Mouse (Mus musculus) hindbrain, embryonic 10.5 days (tissue): ENCODE measurements at regions not wholly inside any gene's neighbourhood (a gene's known extent, or its start where the extent isn't known, plus 50 kb on each side); places are given as distances from the start of the nearest gene placed in this dataset.
A peak's percentile ranks its signal among the peaks of the same experiment; 100 is the strongest.

Experiments
- DNase-seq: peaks from one replicate; pipeline ENCODE4 v3.0.0-alpha.2; 2017; ENCODE audit warnings: low spot score
- H3K27ac ChIP-seq: fragments of 300-500 bp; sonication (generic); 2 replicates; pipeline ENCODE4 v1.5.1; 2016; ENCODE audit warnings: mild to moderate bottlenecking, moderate library complexity
- H3K27me3 ChIP-seq: fragments of 300-500 bp; sonication (generic); 2 replicates; pipeline ENCODE4 v1.6.1; 2016; ENCODE audit warnings: mild to moderate bottlenecking; ENCODE audit not compliant: poor library complexity, insufficient read depth, severe bottlenecking
- H3K36me3 ChIP-seq: fragments of 300-500 bp; sonication (generic); 2 replicates; pipeline ENCODE4 v1.6.1; 2016; ENCODE audit warnings: mild to moderate bottlenecking, moderate library complexity
- H3K4me1 ChIP-seq: fragments of 300-500 bp; sonication (generic); replicated peaks from 2 replicates; pipeline ENCODE4 v1.6.1; 2016; ENCODE audit warnings: mild to moderate bottlenecking
- H3K4me3 ChIP-seq: fragments of 300-500 bp; sonication (generic); 2 replicates; pipeline ENCODE4 v1.5.1; 2016; ENCODE audit warnings: mild to moderate bottlenecking, moderate library complexity
- H3K9me3 ChIP-seq: fragments of 300-500 bp; sonication (generic); 2 replicates; pipeline ENCODE4 v1.6.1; 2016; ENCODE audit warnings: mild to moderate bottlenecking, moderate library complexity
- WGBS: fragments of 180-500 bp; shearing (Covaris S2); methylation state at CpG from one replicate; pipeline ENCODE4 v1.1.7; 2016; 5-methylcytosine and 5-hydroxymethylcytosine counted together

GRCm38 (mm10) chr8:15311509-15311908 is 265.6 kb upstream of the BB014433 start:
- WGBS, result 90% methylated on average over 4 of the region's 4 CpGs

GRCm38 (mm10) chr8:15311045-15311444 is 265.2 kb upstream of the BB014433 start:
- H3K27ac ChIP-seq, result no peak overlapping the region
- DNase-seq, result no peak
- H3K9me3 ChIP-seq, result no peaks in the 10 kb centered on the region
- H3K4me1 ChIP-seq, result no peaks in the 10 kb centered on the region
- 84% methylated on average over 7 of the region's 7 CpGs for WGBS
- no peaks in the 10 kb centered on the region for H3K36me3 ChIP-seq
- no peaks in the 10 kb centered on the region for H3K27me3 ChIP-seq
- no peak overlapping the region for H3K4me3 ChIP-seq

More at GRCm38 (mm10) chr8:15311509-15311908, 265.6 kb upstream of the BB014433 start:
- H3K36me3 ChIP-seq, result no peaks in the 10 kb centered on the region
- H3K9me3 ChIP-seq, result no peaks in the 10 kb centered on the region
- H3K4me3 ChIP-seq, result no peak overlapping the region
- no peak overlapping the region for H3K27ac ChIP-seq
- no peak for DNase-seq
- no peaks in the 10 kb centered on the region for H3K4me1 ChIP-seq
- no peaks in the 10 kb centered on the region for H3K27me3 ChIP-seq

- Histone ChIP-seq H3K27me3 (no peaks in the 10 kb centered on the region), H3K9me3 (no peaks in the 10 kb centered on the region), H3K4me3 (no peak overlapping the region), H3K36me3 (no peaks in the 10 kb centered on the region), H3K4me1 (no peaks in the 10 kb centered on the region), H3K27ac (no peak overlapping the region)
- 87% methylated on average over 2 of the region's 2 CpGs for WGBS
- no peak for DNase-seq
Measured at GRCm38 (mm10) chr8:15304143-15304677, 258.3 kb upstream of the BB014433 start.

GRCm38 (mm10) chr8:15273775-15274174 is 227.9 kb upstream of the BB014433 start:
- Histone ChIP-seq H3K4me3 (no peak overlapping the region), H3K4me1 (peaks cover 12% of the 10 kb centered on the region), H3K9me3 (no peaks in the 10 kb centered on the region), H3K27ac (no peak overlapping the region), H3K36me3 (no peaks in the 10 kb centered on the region), H3K27me3 (peaks cover 8% of the 10 kb centered on the region; the same call in 1 of the 2 replicates)
- 57% methylated on average over 5 of the region's 5 CpGs for WGBS
- no peak for DNase-seq

GRCm38 (mm10) chr8:15271793-15272587 is 226.1 kb upstream of the BB014433 start:
- Histone ChIP-seq H3K4me1 (peaks cover 12% of the 10 kb centered on the region), H3K27ac (0 out of 2 replicates have a peak overlapping the region, but pooled peaks have one; percentile 3), H3K36me3 (no peaks in the 10 kb centered on the region), H3K9me3 (no peaks in the 10 kb centered on the region), H3K4me3 (no peak overlapping the region), H3K27me3 (peaks cover 10% of the 10 kb centered on the region; the same call in 1 of the 2 replicates)
- 46% methylated on average over 17 of the region's 17 CpGs for WGBS
- peak; percentile 8 for DNase-seq

- Histone ChIP-seq H3K9me3 (0 out of 2 replicates have a peak, but pooled peaks cover under 1% of the 10 kb centered on the region), H3K4me3 (no peak overlapping the region), H3K27me3 (peaks cover 10% of the 10 kb centered on the region; the same call in 1 of the 2 replicates), H3K27ac (no peak overlapping the region), H3K4me1 (peaks cover 12% of the 10 kb centered on the region), H3K36me3 (no peaks in the 10 kb centered on the region)
- DNase-seq, result peak; percentile 65
- 15% methylated on average over 5 of the region's 5 CpGs for WGBS
Measured at GRCm38 (mm10) chr8:15270290-15270689, 224.4 kb upstream of the BB014433 start.

- no peaks in the 10 kb centered on the region for H3K9me3 ChIP-seq
- no peak for DNase-seq
- H3K27me3 ChIP-seq, result no peaks in the 10 kb centered on the region
- WGBS, result 90% methylated on average over 12 of the region's 12 CpGs
- H3K36me3 ChIP-seq, result no peaks in the 10 kb centered on the region
- H3K4me3 ChIP-seq, result no peak overlapping the region
- no peak overlapping the region for H3K27ac ChIP-seq
- H3K4me1 ChIP-seq, result no peaks in the 10 kb centered on the region
Measured at GRCm38 (mm10) chr8:15244770-15245485, 199.1 kb upstream of the BB014433 start.

- WGBS, result 83% methylated on average over 3 of the region's 3 CpGs
- H3K36me3 ChIP-seq, result no peaks in the 10 kb centered on the region
Measured at GRCm38 (mm10) chr8:15235410-15235809, 189.5 kb upstream of the BB014433 start.

GRCm38 (mm10) chr8:15233241-15233640 is 187.4 kb upstream of the BB014433 start:
- no peak overlapping the region for H3K27ac ChIP-seq

More at GRCm38 (mm10) chr8:15235410-15235809, 189.5 kb upstream of the BB014433 start:
- no peak for DNase-seq
- no peaks in the 10 kb centered on the region for H3K9me3 ChIP-seq
- 0 out of 2 replicates have a peak, but pooled peaks cover 2% of the 10 kb centered on the region for H3K4me1 ChIP-seq
- no peak overlapping the region for H3K4me3 ChIP-seq
- no peaks in the 10 kb centered on the region for H3K27me3 ChIP-seq
- no peak overlapping the region for H3K27ac ChIP-seq

GRCm38 (mm10) chr8:15230217-15230616 is 184.3 kb upstream of the BB014433 start:
- H3K27ac ChIP-seq, result no peak overlapping the region
- no peaks in the 10 kb centered on the region for H3K27me3 ChIP-seq
- no peaks in the 10 kb centered on the region for H3K36me3 ChIP-seq
- 0 out of 2 replicates have a peak, but pooled peaks cover 2% of the 10 kb centered on the region for H3K4me1 ChIP-seq
- H3K4me3 ChIP-seq, result no peak overlapping the region
- no peaks in the 10 kb centered on the region for H3K9me3 ChIP-seq
- no peak for DNase-seq
- WGBS, result 86% methylated on average over 2 of the region's 2 CpGs

More at GRCm38 (mm10) chr8:15233241-15233640, 187.4 kb upstream of the BB014433 start:
- Histone ChIP-seq H3K9me3 (no peaks in the 10 kb centered on the region), H3K4me3 (no peak overlapping the region), H3K36me3 (no peaks in the 10 kb centered on the region), H3K4me1 (0 out of 2 replicates have a peak, but pooled peaks cover 2% of the 10 kb centered on the region), H3K27me3 (no peaks in the 10 kb centered on the region)
- no peak for DNase-seq
- WGBS, result 64% methylated on average over 8 of the region's 8 CpGs

- DNase-seq, result peak; percentile 63
- Histone ChIP-seq H3K36me3 (no peaks in the 10 kb centered on the region), H3K27ac (no peak overlapping the region), H3K4me3 (no peak overlapping the region), H3K27me3 (no peaks in the 10 kb centered on the region), H3K9me3 (no peaks in the 10 kb centered on the region), H3K4me1 (0 out of 2 replicates have a peak, but pooled peaks cover 7% of the 10 kb centered on the region)
- 47% methylated on average over 13 of the region's 13 CpGs for WGBS
Measured at GRCm38 (mm10) chr8:15221211-15221912, 175.5 kb upstream of the BB014433 start.

- H3K27ac ChIP-seq, result no peak overlapping the region
- WGBS, result 84% methylated on average over 6 of the region's 6 CpGs
- no peaks in the 10 kb centered on the region for H3K27me3 ChIP-seq
- H3K4me1 ChIP-seq, result 0 out of 2 replicates have a peak, but pooled peaks cover 3% of the 10 kb centered on the region
- no peak for DNase-seq
- no peak overlapping the region for H3K4me3 ChIP-seq
- no peaks in the 10 kb centered on the region for H3K36me3 ChIP-seq
- H3K9me3 ChIP-seq, result no peaks in the 10 kb centered on the region
Measured at GRCm38 (mm10) chr8:15209856-15210521, 164.1 kb upstream of the BB014433 start.
